Mouse (Mus musculus): ENCODE measurements around the gene Crim1.

DNA sequence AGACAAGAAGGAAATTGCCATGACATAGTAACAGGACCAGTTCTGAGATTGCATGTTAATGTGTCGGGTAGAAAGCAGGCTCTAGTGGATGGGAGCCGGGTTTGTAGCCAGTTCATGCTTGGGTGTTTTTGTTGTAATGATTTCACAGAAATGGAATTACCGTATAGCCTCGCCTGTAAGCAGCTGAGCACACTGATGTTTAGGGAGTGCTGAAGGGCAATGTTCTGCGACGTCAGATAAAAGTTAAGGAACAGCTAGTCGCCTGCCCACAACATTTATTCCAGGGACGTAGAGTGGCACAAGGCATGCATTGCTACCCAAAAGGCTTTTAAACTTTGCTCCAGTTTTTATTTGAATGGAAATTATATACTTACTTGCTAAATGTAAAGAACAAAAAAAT is 131.4 kb downstream of the Crim1 start:
- TF ChIP-seq FLI1 (IDR thresholded peaks at IDR 0.05; ENCODE audit: low read length), result no peak
- no peak for TF ChIP-seq GATA1 (IDR thresholded peaks at IDR 0.05; ENCODE audit: borderline replicate concordance, low read length)
